Mouse (Mus musculus) neural tube, embryonic 15.5 days (tissue): ENCODE measurements around the gene Cacna1a. TPM values are rescaled to one million over a fixed set of nuclear protein-coding genes. Genes with fewer than 3 reads are reported as not detected.
A peak's percentile ranks its signal among the peaks of the same experiment; 100 is the strongest.

Experiments
- ATAC-seq: fragments of 200-750 bp; cut with Nextera tagmentation; 2 replicates; pipeline ENCODE4 v1.8.0; 2017; ENCODE audit warnings: mild to moderate bottlenecking, moderate TSS enrichment, moderate library complexity; ENCODE audit not compliant: low FRiP score
- H3K27ac ChIP-seq: fragments of 300-500 bp; sonication (generic); replicated peaks from 2 replicates; pipeline ENCODE4 v1.5.1; 2015; ENCODE audit warnings: mild to moderate bottlenecking, inconsistent platforms
- H3K27me3 ChIP-seq: fragments of 300-500 bp; sonication (generic); replicated peaks from 2 replicates; pipeline ENCODE4 v1.6.1; 2015; ENCODE audit warnings: inconsistent platforms
- H3K36me3 ChIP-seq: fragments of 300-500 bp; sonication (generic); 2 replicates; pipeline ENCODE4 v1.6.1; 2015; ENCODE audit warnings: inconsistent platforms
- H3K4me1 ChIP-seq: fragments of 300-500 bp; sonication (generic); 2 replicates; pipeline ENCODE4 v1.6.1; 2015; ENCODE audit warnings: inconsistent platforms
- H3K4me2 ChIP-seq: fragments of 300-500 bp; sonication (generic); 2 replicates; pipeline ENCODE4 v1.6.1; 2015; ENCODE audit warnings: inconsistent platforms, mild to moderate bottlenecking, moderate library complexity
- H3K4me3 ChIP-seq: fragments of 300-500 bp; sonication (generic); replicated peaks from 2 replicates; pipeline ENCODE4 v1.5.1; 2015; ENCODE audit warnings: mild to moderate bottlenecking, inconsistent platforms
- H3K9ac ChIP-seq: fragments of 300-500 bp; sonication (generic); replicated peaks from 2 replicates; pipeline ENCODE4 v1.6.1; 2015; ENCODE audit warnings: mild to moderate bottlenecking, inconsistent platforms
- H3K9me3 ChIP-seq: fragments of 300-500 bp; sonication (generic); replicated peaks from 2 replicates; pipeline ENCODE4 v1.6.1; 2016; ENCODE audit warnings: inconsistent platforms
- WGBS: fragments of 180-500 bp; shearing (Covaris S2); methylation state at CpG from one replicate; pipeline ENCODE4 v1.1.7; 2015; ENCODE audit warnings: mixed read lengths; 5-methylcytosine and 5-hydroxymethylcytosine counted together
- polyA plus RNA-seq: library from polyadenylated mRNA; unstranded; fragments of >200 nt; fragmentation: Nextera tagmentation; extraction: Ambion mirVana; gene quantifications from 2 replicates; pipeline ENCODE4 v1.2.1, GENCODE M21; 2015

The Cacna1a gene
- 18.3 and 23.6 TPM in 2 replicates for polyA plus RNA-seq

DNA sequence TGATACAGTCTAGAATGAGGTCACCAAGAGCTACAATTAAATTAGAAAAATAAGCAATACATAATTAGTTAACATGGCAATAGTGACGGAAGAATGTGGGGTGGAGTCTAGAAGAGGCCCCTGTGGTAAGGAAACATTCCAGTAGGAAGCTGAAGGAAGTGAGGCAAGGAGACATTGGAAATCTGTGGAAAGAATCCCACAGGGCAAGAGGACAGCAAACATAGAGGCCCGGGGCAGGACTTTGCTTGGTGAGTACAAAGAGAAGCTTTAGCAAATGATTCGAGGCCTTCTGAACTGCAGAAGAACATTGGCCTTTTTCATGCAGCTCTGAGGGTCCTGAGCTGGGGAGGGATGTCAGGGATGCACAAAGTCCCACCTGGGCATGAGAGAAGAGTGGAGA lies at the start of gene Cacna1a:
Gene Cacna1a, plus strand, starts transcription at position 166 of the 400 bp plus-strand sequence.
- H3K4me1 ChIP-seq, result no peaks in the 10 kb centered on the region

DNA sequence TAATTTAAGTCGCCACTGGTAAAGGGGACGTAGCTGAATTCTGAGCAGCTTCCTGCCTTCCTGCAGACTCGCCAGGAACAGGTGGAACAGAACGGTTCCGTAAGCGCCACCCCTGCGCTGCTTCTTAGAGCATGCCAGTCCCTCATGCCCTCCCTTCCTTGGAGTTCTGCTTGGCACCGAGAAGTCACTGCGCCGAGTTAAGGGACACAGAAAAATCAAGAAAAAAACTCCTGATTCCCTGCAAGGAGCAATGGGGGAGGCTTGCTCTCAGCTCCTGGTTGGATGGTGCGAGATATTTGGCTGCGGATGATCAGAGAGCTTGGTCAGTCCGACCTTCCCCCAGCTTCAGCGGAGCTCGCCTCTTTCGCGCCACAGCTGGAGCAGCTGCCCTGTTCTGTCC lies 49.7 kb upstream of the Cacna1a start:
- no peaks in the 10 kb centered on the region for H3K9me3 ChIP-seq
- ATAC-seq, result no peak
- H3K27me3 ChIP-seq, result peaks cover 28% of the 10 kb centered on the region
- H3K9ac ChIP-seq, result peak overlapping the region; percentile 23
- 7% methylated on average over 17 of the region's 17 CpGs for WGBS
- peak overlapping the region; percentile 58 for H3K4me2 ChIP-seq
- H3K27ac ChIP-seq, result no peak overlapping the region
- no peaks in the 10 kb centered on the region for H3K36me3 ChIP-seq
- H3K4me1 ChIP-seq, result peaks cover 10% of the 10 kb centered on the region
- peak overlapping the region; percentile 29 for H3K4me3 ChIP-seq

More for the DNA sequence above, at the start of gene Cacna1a:
- Histone ChIP-seq H3K4me2 (no peak within 1 kb of the TSS), H3K27ac (no peak within 1 kb of the TSS), H3K9ac (no peak within 1 kb of the TSS), H3K9me3 (no peaks in the 10 kb centered on the region), H3K4me3 (no peak within 1 kb of the TSS), H3K36me3 (no peaks in the 10 kb centered on the region), H3K27me3 (no peaks in the 10 kb centered on the region)
- WGBS, result 84% methylated on average over 3 of the region's 3 CpGs
- ATAC-seq, result no peak

DNA sequence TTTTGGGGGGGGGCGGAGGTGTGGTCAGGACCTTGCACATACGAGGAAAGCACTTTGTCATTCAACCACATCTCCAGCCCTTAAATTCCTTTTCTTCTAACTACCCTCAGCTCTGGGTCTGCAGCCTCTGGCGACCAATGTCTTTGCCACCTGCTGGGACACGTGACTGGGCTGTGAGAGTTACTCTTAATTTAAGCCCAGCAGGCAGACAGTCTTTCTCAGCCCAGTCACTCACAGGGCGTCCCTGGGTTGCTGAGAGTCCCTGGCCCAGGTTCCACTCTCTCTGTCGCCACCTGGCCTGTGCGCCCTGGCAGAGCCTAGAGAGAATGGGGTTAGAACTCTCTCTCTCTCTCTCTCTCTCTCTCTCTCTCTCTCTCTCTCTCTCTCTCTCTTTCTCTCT lies 48.9 kb upstream of the Cacna1a start:
- no peak for ATAC-seq
- Histone ChIP-seq H3K36me3 (no peaks in the 10 kb centered on the region), H3K27me3 (peaks cover 28% of the 10 kb centered on the region), H3K9me3 (no peaks in the 10 kb centered on the region), H3K27ac (no peak overlapping the region), H3K4me2 (no peak overlapping the region), H3K9ac (no peak overlapping the region), H3K4me1 (peaks cover 10% of the 10 kb centered on the region), H3K4me3 (no peak overlapping the region)
- WGBS, result 7% methylated on average over 7 of the region's 7 CpGs

DNA sequence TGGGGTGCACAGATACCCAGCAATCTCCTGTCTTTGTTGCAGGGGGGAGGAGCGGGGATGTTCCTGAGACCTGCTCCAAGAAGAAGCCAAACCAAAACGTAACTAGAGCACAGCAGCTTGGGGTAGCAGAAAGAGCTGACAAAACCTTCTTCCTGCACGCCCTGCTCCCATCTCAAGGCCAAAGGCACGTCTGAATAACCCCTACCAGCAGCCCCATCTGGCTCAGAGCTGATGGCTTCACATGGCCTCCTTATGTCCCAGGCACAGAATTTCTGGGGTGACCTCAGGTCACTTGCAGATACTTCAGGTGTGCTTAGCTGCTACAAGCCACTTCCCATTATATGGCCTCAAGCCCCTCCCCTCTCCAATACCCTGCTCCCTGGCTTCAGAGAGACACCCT lies 48.4 kb upstream of the Cacna1a start:
- H3K27me3 ChIP-seq, result peaks cover 28% of the 10 kb centered on the region
- no peak overlapping the region for H3K4me3 ChIP-seq
- no peak for ATAC-seq
- WGBS, result 58% methylated on average over 4 of the region's 4 CpGs
- no peaks in the 10 kb centered on the region for H3K9me3 ChIP-seq
- peaks cover 10% of the 10 kb centered on the region for H3K4me1 ChIP-seq
- H3K27ac ChIP-seq, result no peak overlapping the region
- H3K9ac ChIP-seq, result no peak overlapping the region
- no peak overlapping the region for H3K4me2 ChIP-seq
- no peaks in the 10 kb centered on the region for H3K36me3 ChIP-seq

DNA sequence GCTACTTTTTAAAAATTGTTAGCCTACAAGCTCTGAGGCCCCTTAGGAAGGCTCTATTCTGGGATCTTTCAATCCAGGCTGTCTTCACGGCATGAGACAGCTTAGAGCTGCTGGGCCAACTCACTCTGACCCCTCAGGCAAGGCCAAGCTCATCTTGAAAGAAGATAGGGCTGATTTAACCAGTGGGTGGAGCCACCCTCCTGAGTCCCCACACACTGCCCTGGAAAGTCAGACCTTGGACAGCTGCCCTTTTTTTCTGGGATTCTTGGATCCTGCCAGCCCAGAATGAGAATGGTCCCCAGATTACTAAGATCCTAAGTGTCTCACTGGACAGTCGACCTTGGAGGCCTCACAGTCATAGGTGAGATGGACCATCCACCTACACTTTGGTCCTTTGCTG lies 47.6 kb upstream of the Cacna1a start:
- WGBS, result 14% methylated on average over 2 of the region's 2 CpGs
- Histone ChIP-seq H3K36me3 (no peaks in the 10 kb centered on the region), H3K4me1 (peaks cover 10% of the 10 kb centered on the region), H3K27me3 (peaks cover 28% of the 10 kb centered on the region), H3K9me3 (no peaks in the 10 kb centered on the region), H3K9ac (no peak overlapping the region), H3K4me3 (no peak overlapping the region), H3K27ac (no peak overlapping the region), H3K4me2 (no peak overlapping the region)
- ATAC-seq, result no peak

DNA sequence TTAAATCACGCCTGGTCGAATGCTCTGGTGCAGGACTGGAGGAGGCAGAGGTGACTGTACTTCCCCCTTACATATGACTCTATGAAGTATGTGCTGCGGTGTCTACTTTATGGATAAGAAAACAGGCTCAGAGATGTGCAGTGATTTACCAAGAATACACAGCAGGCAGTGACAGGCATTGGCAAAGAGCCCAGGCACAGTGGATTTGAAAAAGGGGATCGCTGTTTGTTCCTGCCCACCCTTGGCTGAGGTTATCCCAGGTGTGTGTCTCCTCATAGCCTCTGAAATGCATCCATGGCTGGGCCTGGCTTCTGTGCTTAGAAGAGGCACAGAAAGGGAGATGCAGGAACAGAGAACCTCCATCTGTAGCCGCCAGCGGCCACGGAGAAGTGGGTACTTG lies 42.7 kb upstream of the Cacna1a start:
- Histone ChIP-seq H3K4me3 (no peak overlapping the region), H3K9ac (no peak overlapping the region), H3K36me3 (no peaks in the 10 kb centered on the region), H3K27me3 (no peaks in the 10 kb centered on the region), H3K9me3 (no peaks in the 10 kb centered on the region), H3K27ac (no peak overlapping the region), H3K4me2 (no peak overlapping the region), H3K4me1 (no peaks in the 10 kb centered on the region)
- 72% methylated on average over 7 of the region's 7 CpGs for WGBS
- no peak for ATAC-seq

DNA sequence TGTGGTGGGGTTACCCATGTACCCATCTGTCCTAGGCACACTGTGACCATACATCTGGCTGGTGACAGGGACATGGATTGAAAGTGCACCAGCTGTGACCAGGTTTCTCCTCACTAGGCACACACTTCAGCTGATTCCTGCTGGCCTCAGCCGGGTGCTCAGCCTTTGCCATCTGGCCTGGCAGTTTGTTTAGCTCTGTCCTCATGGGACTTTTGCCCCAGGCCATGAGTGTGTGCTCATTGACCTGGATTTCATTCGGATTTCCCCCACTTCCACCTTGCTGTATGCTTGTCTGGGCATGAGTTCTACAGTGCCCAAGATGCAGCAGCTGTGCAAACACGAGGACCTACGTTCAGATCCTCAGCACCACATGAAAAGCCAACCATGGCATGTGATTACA lies 41.8 kb upstream of the Cacna1a start:
- Histone ChIP-seq H3K4me3 (no peak overlapping the region), H3K36me3 (no peaks in the 10 kb centered on the region), H3K4me2 (no peak overlapping the region), H3K9ac (no peak overlapping the region), H3K27ac (no peak overlapping the region), H3K27me3 (no peaks in the 10 kb centered on the region), H3K4me1 (no peaks in the 10 kb centered on the region), H3K9me3 (no peaks in the 10 kb centered on the region)
- WGBS, result 44% methylated on average over 4 of the region's 4 CpGs
- no peak for ATAC-seq

DNA sequence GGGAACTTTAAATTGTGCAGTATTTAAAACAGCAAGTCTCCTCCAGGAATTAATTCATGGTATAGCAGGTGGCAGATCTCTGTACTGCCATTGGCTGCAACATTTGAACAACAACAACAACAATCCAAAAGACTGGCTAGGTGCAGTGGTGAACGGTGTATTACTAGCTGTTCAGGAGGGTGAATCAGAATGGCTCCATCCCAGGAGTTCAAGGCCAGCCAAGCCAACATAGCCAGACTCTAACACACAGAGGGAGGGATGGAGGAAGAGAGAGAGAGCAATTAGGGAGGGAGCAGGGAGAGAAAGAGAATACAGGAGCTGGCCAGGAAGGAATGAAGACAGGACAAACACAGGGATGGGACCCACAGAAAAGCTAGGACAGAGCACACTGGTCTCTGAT lies 38.7 kb upstream of the Cacna1a start:
- no peak for ATAC-seq
- Histone ChIP-seq H3K9ac (no peak overlapping the region), H3K36me3 (no peaks in the 10 kb centered on the region), H3K4me3 (no peak overlapping the region), H3K9me3 (no peaks in the 10 kb centered on the region), H3K27me3 (no peaks in the 10 kb centered on the region), H3K27ac (no peak overlapping the region), H3K4me1 (no peaks in the 10 kb centered on the region), H3K4me2 (no peak overlapping the region)
- 64% methylated on average over 1 of the region's 1 CpGs for WGBS

DNA sequence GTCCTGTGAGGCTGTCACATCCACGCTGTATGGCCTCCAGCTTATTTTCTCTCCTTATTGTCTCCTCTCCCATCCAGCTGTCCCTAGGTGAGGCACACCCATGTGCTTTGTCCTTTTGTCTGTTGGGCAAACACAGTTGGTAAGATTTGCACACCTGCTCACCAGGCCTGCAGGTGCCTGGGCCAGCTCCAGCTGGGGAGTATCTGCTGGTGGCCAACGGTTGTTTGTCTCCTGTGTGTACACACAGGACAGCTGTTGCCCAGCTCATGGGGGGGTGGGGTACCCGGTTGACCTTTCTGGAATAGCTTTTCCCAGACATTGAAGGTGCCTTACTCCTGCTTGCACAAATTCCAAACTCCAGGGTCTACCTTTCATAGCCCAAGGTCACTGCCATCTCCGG lies 37.3 kb upstream of the Cacna1a start:
- H3K4me2 ChIP-seq, result no peak overlapping the region
- ATAC-seq, result no peak
- 78% methylated on average over 4 of the region's 4 CpGs for WGBS

DNA sequence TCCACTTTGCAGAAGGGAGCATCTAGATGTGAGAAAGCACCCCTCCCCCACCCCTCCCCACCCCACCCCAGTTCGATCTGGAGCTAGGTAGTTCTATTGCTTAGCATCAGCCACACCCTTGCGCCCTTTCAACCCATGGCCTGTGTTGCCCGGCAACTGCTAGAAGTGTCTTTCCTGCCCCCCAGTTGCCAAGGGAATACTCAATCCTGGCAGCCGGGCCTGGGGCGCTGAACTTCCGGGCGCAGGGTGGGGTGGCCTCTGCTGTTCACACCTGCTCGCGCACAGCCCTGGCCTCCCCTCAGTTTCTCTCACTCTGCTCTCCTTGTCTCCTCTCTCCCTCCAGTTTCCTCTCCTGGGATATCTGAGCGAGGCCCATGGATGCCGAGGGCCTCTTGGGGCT lies 31.8 kb upstream of the Cacna1a start:
- Histone ChIP-seq H3K9me3 (no peaks in the 10 kb centered on the region), H3K9ac (no peak overlapping the region), H3K36me3 (no peaks in the 10 kb centered on the region), H3K4me1 (peaks cover 10% of the 10 kb centered on the region; the same call in 1 of the 2 replicates), H3K4me2 (no peak overlapping the region), H3K27ac (no peak overlapping the region), H3K4me3 (no peak overlapping the region), H3K27me3 (0 out of 2 replicates have a peak, but pooled peaks cover 7% of the 10 kb centered on the region)
- WGBS, result 67% methylated on average over 11 of the region's 11 CpGs
- no peak for ATAC-seq

More for the DNA sequence above, 37.3 kb upstream of the Cacna1a start:
- Histone ChIP-seq H3K4me1 (no peaks in the 10 kb centered on the region), H3K9me3 (no peaks in the 10 kb centered on the region), H3K4me3 (no peak overlapping the region), H3K9ac (no peak overlapping the region), H3K36me3 (no peaks in the 10 kb centered on the region), H3K27ac (no peak overlapping the region), H3K27me3 (no peaks in the 10 kb centered on the region)

DNA sequence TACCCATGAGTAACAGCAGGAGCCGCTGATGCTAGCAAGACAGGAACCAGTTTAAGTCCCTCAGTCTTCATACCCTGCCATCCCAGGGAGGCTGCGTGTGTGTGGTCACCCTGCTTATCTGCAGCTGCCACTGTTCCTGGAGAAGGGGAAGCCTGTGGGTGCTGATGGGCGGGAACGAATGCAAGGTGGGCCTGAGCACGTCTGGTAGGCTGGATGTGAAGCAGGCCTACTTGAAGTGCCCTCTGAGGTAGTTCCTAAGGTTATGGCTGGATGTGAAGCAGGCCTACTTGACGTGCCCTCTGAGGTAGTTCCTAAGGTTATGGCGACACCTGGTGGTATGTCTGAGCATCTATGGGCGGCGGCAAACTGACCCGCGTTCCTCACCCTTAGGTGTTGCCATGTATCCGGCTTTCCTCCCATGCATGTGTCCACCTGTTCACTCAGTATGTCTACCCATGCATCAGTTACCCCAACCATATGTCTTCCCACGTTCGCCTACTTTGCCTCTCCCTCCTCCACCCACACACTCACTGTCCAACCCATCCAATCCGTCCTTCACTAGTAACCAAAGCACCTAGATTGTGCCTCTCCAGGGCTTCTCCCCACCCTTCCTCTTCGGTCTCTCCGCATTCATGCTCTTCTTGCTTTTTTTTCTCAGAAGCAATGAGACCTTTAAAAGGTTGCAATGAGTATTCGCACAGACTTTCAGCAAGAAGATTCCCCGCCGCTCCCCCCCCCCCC lies 30.4 kb upstream of the Cacna1a start:
- ATAC-seq, result peak; percentile 87
- Histone ChIP-seq H3K9ac (no peak overlapping the region), H3K27me3 (peaks cover 17% of the 10 kb centered on the region), H3K27ac (no peak overlapping the region), H3K9me3 (no peaks in the 10 kb centered on the region), H3K4me1 (peaks cover 10% of the 10 kb centered on the region; the same call in 1 of the 2 replicates), H3K4me2 (peak overlapping the region; percentile 40), H3K36me3 (no peaks in the 10 kb centered on the region), H3K4me3 (no peak overlapping the region)
- WGBS, result 26% methylated on average over 20 of the region's 20 CpGs

DNA sequence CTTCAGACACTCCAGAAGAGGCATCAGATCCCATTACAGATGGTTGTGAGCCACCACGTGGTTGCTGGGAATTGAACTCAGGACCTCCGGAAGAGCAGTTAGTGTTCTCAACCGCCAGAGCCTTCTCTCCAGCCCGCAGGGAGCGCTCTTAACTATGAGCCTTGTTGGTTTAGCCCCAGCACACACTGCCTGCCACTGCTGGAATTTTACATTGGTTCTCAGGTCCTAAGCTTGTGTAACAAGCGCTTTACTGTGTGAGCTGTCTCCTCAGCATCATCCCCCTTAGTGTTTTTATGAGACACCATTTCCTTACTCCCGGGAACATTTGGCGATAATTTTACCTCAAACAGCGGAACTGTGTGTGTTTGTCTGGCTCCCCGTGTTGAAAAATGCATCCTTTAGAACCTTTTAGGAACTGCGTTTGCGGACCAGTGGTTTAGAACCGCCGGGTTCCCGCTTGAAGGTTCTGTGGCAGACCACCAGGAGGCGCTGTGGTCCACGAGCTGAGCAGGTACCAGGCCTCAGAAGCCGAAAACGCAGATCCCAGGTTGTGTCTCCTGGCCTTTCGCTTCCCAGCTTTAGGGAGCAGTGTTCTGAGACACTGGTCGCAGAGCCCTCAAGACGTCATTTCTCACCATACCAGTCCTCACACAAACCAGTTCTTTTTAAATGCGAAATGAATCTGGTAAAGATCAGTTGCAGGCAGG lies 24.7 kb upstream of the Cacna1a start:
- Histone ChIP-seq H3K4me3 (no peak overlapping the region), H3K4me1 (no peaks in the 10 kb centered on the region), H3K27ac (no peak overlapping the region), H3K9ac (no peak overlapping the region), H3K9me3 (no peaks in the 10 kb centered on the region), H3K36me3 (no peaks in the 10 kb centered on the region), H3K4me2 (0 out of 2 replicates have a peak overlapping the region, but pooled peaks have one; percentile 19), H3K27me3 (peaks cover 20% of the 10 kb centered on the region)
- peak; percentile 69 for ATAC-seq
- 13% methylated on average over 23 of the region's 23 CpGs for WGBS
